Mouse (Mus musculus): Measurements from ENCODE around the gene Lbx2. TPM values are rescaled to one million over a fixed set of nuclear protein-coding genes. Genes with fewer than 3 reads are reported as not detected.

The Lbx2 gene
- 0.54 and 1.2 TPM in 2 replicates for polyA plus RNA-seq (2012; rRNA removed)
- polyA plus RNA-seq (2014; fragmentation: Nextera tagmentation; extraction: Ambion mirVana) = 0.52 and 0.87 TPM in 2 replicates

DNA sequence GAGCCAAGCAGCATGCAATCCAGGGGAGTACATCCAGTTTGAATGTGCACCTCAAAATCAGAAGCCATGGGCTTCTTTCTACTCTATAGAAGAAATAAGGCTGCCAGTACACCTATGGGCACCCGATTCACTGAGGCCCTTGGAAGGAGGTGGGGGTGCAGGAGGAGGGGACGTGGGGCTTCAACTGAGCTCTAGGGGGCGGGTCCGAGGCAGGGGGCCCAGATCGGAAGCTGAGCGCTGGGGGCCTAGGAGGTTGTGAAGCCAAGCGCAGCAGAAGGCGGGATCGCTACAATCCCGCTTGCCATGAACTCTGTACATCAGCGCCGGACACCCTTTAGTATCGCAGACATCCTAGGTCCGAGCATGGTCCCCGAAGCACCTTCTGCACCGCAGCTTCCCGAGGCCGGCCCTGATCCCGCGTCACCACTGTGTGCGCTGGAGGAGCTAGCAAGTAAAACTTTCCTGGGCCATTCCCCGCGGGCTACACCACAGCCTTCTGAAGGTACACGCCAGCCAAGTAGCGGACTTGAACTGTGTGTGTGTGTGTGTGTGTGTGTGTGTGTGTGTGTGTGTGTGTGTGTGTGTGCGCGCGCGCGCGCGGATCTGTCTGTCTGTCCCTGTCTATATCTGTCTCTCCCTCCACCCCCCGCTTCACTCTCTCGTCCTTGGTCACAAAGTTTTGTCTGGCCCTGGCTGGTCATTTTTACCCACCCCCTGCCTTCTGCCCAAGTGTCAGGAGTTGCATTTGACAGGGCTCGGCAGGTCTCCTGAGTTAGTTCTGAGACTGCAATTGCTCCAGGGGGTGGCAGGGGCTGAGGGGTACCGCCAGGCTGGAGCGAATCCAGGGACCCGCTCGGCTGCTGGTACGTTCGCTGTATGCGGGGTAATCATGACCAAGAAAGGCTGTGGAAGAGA is at the start of gene Lbx2:
Lbx2 (plus strand) TSS at position 247 of the 915 bp plus-strand sequence.
- Histone ChIP-seq H3K4me3 (replicated peaks; ENCODE audit: low read length) (peak within 1 kb of the TSS; percentile 29), H3K4me1 (ENCODE audit: control insufficient read depth, insufficient read depth, low read length) (peaks cover 8% of the 10 kb centered on the region; the same call in 1 of the 2 replicates), H3K36me3 (ENCODE audit: control insufficient read depth, insufficient read depth, low read length) (peaks cover 7% of the 10 kb centered on the region; the same call in 1 of the 2 replicates), H3K27ac (replicated peaks; ENCODE audit: low read depth, low read length) (no peak within 1 kb of the TSS), H3K9me3 (ENCODE audit: control insufficient read depth, low read length) (no peaks in the 10 kb centered on the region), H3K9ac (ENCODE audit: low read depth, low read length, severe bottlenecking) (peak within 1 kb of the TSS; percentile 9; the same call in 1 of the 2 replicates), H3K27me3 (ENCODE audit: control insufficient read depth, insufficient read depth, low read length) (peaks cover 60% of the 10 kb centered on the region), H3K4me2 (replicated peaks; ENCODE audit: low read depth, low read length, severe bottlenecking) (peak within 1 kb of the TSS; percentile 49)
- TF ChIP-seq POLR2A (IDR thresholded peaks at IDR 0.05; ENCODE audit: borderline replicate concordance, extremely low read depth, insufficient read depth, insufficient read length) = no peak
- no peak for DNase-seq (ENCODE audit: low spot score)
- 4% methylated on average over 42 of the region's 42 CpGs for WGBS
- no peak for ATAC-seq (ENCODE audit: low FRiP score, low read depth)

GRCm38 (mm10) chr6:83037188-83037587 is 49.0 kb upstream of the Lbx2 start:
- Histone ChIP-seq H3K9me3 (ENCODE audit: control insufficient read depth, low read length) (no peaks in the 10 kb centered on the region), H3K9ac (ENCODE audit: low read depth, low read length, severe bottlenecking) (no peak overlapping the region), H3K4me2 (replicated peaks; ENCODE audit: low read depth, low read length, severe bottlenecking) (no peak overlapping the region), H3K36me3 (ENCODE audit: control insufficient read depth, insufficient read depth, low read length) (peaks cover 4% of the 10 kb centered on the region; the same call in 1 of the 2 replicates), H3K4me3 (replicated peaks; ENCODE audit: low read length) (no peak overlapping the region), H3K4me1 (ENCODE audit: control insufficient read depth, insufficient read depth, low read length) (peaks cover 24% of the 10 kb centered on the region), H3K27ac (replicated peaks; ENCODE audit: low read depth, low read length) (no peak overlapping the region), H3K27me3 (ENCODE audit: control insufficient read depth, insufficient read depth, low read length) (no peaks in the 10 kb centered on the region)
- DNase-seq (ENCODE audit: low spot score) = no peak
- TF ChIP-seq POLR2A (IDR thresholded peaks at IDR 0.05; ENCODE audit: borderline replicate concordance, extremely low read depth, insufficient read depth, insufficient read length) = no peak
- 76% methylated on average over 8 of the region's 8 CpGs for WGBS
- no peak for ATAC-seq (ENCODE audit: low FRiP score, low read depth)

DNA sequence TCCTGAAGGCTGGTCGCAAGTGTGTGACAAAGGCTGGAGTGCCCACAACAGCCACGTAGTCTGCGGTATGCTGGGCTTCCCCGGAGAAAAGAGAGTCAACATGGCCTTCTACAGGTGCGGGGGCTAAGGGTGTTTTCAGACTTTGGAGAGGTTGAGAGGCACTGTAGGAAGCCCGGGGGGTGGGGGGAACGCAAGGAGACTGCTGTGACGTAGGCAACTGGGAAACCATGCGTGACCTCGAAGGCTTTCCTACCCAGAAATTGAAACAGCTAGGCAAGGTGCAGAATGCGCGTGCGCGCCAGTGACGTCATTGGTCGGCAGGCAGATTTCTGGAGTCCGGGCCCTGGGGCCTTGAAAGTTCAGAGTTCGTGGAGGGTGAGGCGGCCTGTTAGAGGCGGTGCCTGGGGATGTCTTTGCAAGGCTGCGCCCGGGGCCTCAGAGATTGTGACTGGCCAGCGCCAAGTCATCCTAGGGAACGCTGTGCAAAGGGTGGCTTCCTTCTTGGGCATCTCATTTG is 47.6 kb upstream of the Lbx2 start:
- Histone ChIP-seq H3K4me3 (replicated peaks; ENCODE audit: low read length) (0 out of 2 replicates have a peak overlapping the region, but pooled peaks have one; percentile 6), H3K36me3 (ENCODE audit: control insufficient read depth, insufficient read depth, low read length) (peaks cover 4% of the 10 kb centered on the region; the same call in 1 of the 2 replicates), H3K9ac (ENCODE audit: low read depth, low read length, severe bottlenecking) (0 out of 2 replicates have a peak overlapping the region, but pooled peaks have one; percentile 25), H3K27me3 (ENCODE audit: control insufficient read depth, insufficient read depth, low read length) (no peaks in the 10 kb centered on the region), H3K9me3 (ENCODE audit: control insufficient read depth, low read length) (no peaks in the 10 kb centered on the region), H3K27ac (replicated peaks; ENCODE audit: low read depth, low read length) (no peak overlapping the region), H3K4me1 (ENCODE audit: control insufficient read depth, insufficient read depth, low read length) (peaks cover 19% of the 10 kb centered on the region), H3K4me2 (replicated peaks; ENCODE audit: low read depth, low read length, severe bottlenecking) (peak overlapping the region; percentile 35)
- no peak for TF ChIP-seq POLR2A (IDR thresholded peaks at IDR 0.05; ENCODE audit: borderline replicate concordance, extremely low read depth, insufficient read depth, insufficient read length)
- ATAC-seq (ENCODE audit: low FRiP score, low read depth) (peak; percentile 50), DNase-seq (ENCODE audit: low spot score) (peak; percentile 54)
- 10% methylated on average over 24 of the region's 24 CpGs for WGBS

DNA sequence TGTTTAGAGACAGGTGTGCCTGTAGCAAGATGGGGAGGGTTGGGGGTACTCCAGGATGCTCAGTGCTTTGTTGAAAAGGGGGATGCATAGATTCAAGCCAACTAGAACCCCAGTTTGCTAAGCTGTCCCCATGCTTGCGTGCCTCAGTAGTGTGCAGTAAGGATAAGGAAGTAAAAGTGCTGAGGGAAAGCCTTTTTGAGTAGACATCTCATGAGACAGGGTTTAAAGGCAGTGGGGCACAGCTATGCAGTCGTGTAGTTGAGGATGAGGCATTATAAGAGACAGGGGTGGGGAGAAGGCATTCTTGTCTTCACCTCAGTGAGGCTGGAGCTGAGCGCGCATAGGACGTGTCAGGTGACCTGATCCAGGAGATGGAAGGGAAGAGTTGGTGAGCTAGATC is 45.6 kb upstream of the Lbx2 start:
- no peak for ATAC-seq (ENCODE audit: low FRiP score, low read depth)
- H3K4me1 ChIP-seq (ENCODE audit: control insufficient read depth, insufficient read depth, low read length) = peaks cover 8% of the 10 kb centered on the region

GRCm38 (mm10) chr6:83043561-83043960 is 42.6 kb upstream of the Lbx2 start:
- Histone ChIP-seq H3K4me2 (replicated peaks; ENCODE audit: low read depth, low read length, severe bottlenecking) (no peak overlapping the region), H3K9ac (ENCODE audit: low read depth, low read length, severe bottlenecking) (no peak overlapping the region), H3K4me3 (replicated peaks; ENCODE audit: low read length) (no peak overlapping the region), H3K36me3 (ENCODE audit: control insufficient read depth, insufficient read depth, low read length) (0 out of 2 replicates have a peak, but pooled peaks cover 4% of the 10 kb centered on the region), H3K27ac (replicated peaks; ENCODE audit: low read depth, low read length) (no peak overlapping the region), H3K4me1 (ENCODE audit: control insufficient read depth, insufficient read depth, low read length) (peaks cover 2% of the 10 kb centered on the region; the same call in 1 of the 2 replicates), H3K9me3 (ENCODE audit: control insufficient read depth, low read length) (no peaks in the 10 kb centered on the region), H3K27me3 (ENCODE audit: control insufficient read depth, insufficient read depth, low read length) (no peaks in the 10 kb centered on the region)
- WGBS = 65% methylated on average over 6 of the region's 6 CpGs
- ATAC-seq (ENCODE audit: low FRiP score, low read depth) (no peak), DNase-seq (ENCODE audit: low spot score) (no peak)
- TF ChIP-seq POLR2A (IDR thresholded peaks at IDR 0.05; ENCODE audit: borderline replicate concordance, extremely low read depth, insufficient read depth, insufficient read length) = no peak

More for the DNA sequence above, 45.6 kb upstream of the Lbx2 start:
- Histone ChIP-seq H3K36me3 (ENCODE audit: control insufficient read depth, insufficient read depth, low read length) (peaks cover 4% of the 10 kb centered on the region; the same call in 1 of the 2 replicates), H3K9ac (ENCODE audit: low read depth, low read length, severe bottlenecking) (no peak overlapping the region), H3K4me3 (replicated peaks; ENCODE audit: low read length) (no peak overlapping the region), H3K4me2 (replicated peaks; ENCODE audit: low read depth, low read length, severe bottlenecking) (no peak overlapping the region), H3K9me3 (ENCODE audit: control insufficient read depth, low read length) (no peaks in the 10 kb centered on the region), H3K27ac (replicated peaks; ENCODE audit: low read depth, low read length) (no peak overlapping the region), H3K27me3 (ENCODE audit: control insufficient read depth, insufficient read depth, low read length) (no peaks in the 10 kb centered on the region)
- no peak for TF ChIP-seq POLR2A (IDR thresholded peaks at IDR 0.05; ENCODE audit: borderline replicate concordance, extremely low read depth, insufficient read depth, insufficient read length)
- DNase-seq (ENCODE audit: low spot score) = no peak
- 76% methylated on average over 5 of the region's 5 CpGs for WGBS

Measured in limb, embryonic 14.5 days (tissue).